In genomic region chr2:50742421-50742820, GRCm38 (mm10) we compare ENCODE assay signal across 26 mouse cellular contexts.
"Had no signal": no experiment of that assay in that cellular context is flagged by ENCODE, and none has a peak within 500 bp of the region (broad histone marks: within the 10 kb centered on the region; RNA-seq: fewer than 3 reads in every experiment).

No protein-coding gene starts in this region.

- ATAC-seq: hindbrain, postnatal 0 days; intestine, embryonic 16.5 days had no signal

- DNase-seq: gastrocnemius, adult 2 months; gastrocnemius, postnatal 10 days; gastrocnemius, postnatal 25 days; heart, adult 11 months; heart, adult 2 months; heart, postnatal 14 days; heart, postnatal 36 days; kidney, adult 11 months; kidney, adult 2 months; kidney, adult 9 months; kidney, postnatal 14 days; kidney, postnatal 36 days; layer of hippocampus, adult 9-11 months; layer of hippocampus, postnatal 36 days; left cerebral cortex, postnatal 4 days had no signal

- H3K4me3 ChIP-seq: gastrocnemius, adult 2 months; heart, adult 2 months; heart, embryonic 13.5 days; heart, embryonic 15.5 days; hindbrain, embryonic 13.5 days; hindbrain, embryonic 15.5 days; kidney, embryonic 15.5 days; limb, embryonic 13.5 days; limb, embryonic 15.5 days had no signal

- H3K4me2 ChIP-seq: heart, embryonic 11.5 days; heart, embryonic 13.5 days; heart, embryonic 15.5 days; hindbrain, embryonic 13.5 days; hindbrain, embryonic 15.5 days; kidney, embryonic 15.5 days; limb, embryonic 13.5 days; limb, embryonic 15.5 days had no signal

- H3K9me3 ChIP-seq: heart, embryonic 13.5 days; heart, embryonic 15.5 days; hindbrain, embryonic 13.5 days; hindbrain, embryonic 15.5 days; kidney, embryonic 15.5 days; limb, embryonic 13.5 days; limb, embryonic 15.5 days had no signal

- H3K27ac ChIP-seq: gastrocnemius, adult 2 months; heart, adult 2 months; heart, embryonic 13.5 days; heart, embryonic 15.5 days; hindbrain, embryonic 13.5 days; hindbrain, embryonic 15.5 days; hindbrain, postnatal 0 days; kidney, embryonic 15.5 days; kidney, postnatal 0 days; limb, embryonic 13.5 days; limb, embryonic 15.5 days had no signal

- H3K27me3 ChIP-seq: heart, embryonic 13.5 days; heart, embryonic 15.5 days; hindbrain, embryonic 13.5 days; hindbrain, embryonic 15.5 days; kidney, embryonic 15.5 days; limb, embryonic 13.5 days; limb, embryonic 15.5 days had no signal

- H3K36me3 ChIP-seq: heart, embryonic 13.5 days; heart, embryonic 15.5 days; hindbrain, embryonic 13.5 days; hindbrain, embryonic 15.5 days; kidney, embryonic 15.5 days; limb, embryonic 13.5 days; limb, embryonic 15.5 days had no signal

- H3K9ac ChIP-seq: heart, embryonic 13.5 days; heart, embryonic 15.5 days; hindbrain, embryonic 13.5 days; hindbrain, embryonic 15.5 days; kidney, embryonic 15.5 days; limb, embryonic 13.5 days; limb, embryonic 15.5 days had no signal

- H3K4me1 ChIP-seq: heart, embryonic 13.5 days; heart, embryonic 15.5 days had no signal
